Mouse (Mus musculus) monocyte, adult 5-6 weeks (primary cell): Measurements from ENCODE around the gene Cblc. TPM values are rescaled to one million over a fixed set of nuclear protein-coding genes. Genes with fewer than 3 reads are reported as not detected.

Source experiments
- ATAC-seq: fragments of 153-309, 156-312 bp; replicated peaks from 2 replicates; pipeline ENCODE4 v1.8.0; 2017; ENCODE audit warnings: mild to moderate bottlenecking; ENCODE audit not compliant: low TSS enrichment, insufficient number of reproducible peaks, severe bottlenecking, poor library complexity, low FRiP score
- total RNA-seq: library from RNA; stranded (forward); fragments of 200-1000, 200-491, 200-594 nt; gene quantifications from 3 replicates; pipeline ENCODE4 v1.2.3, GENCODE M21; 2017

The Cblc gene
- total RNA-seq = not detected in 3 replicates

- ATAC-seq = peak; percentile 89
Observed at GRCm38 (mm10) chr7:19796697-19797588, at the start of gene Cblc. TSS of gene Cblc (minus strand) at chr7:19796809.

- ATAC-seq = peak; percentile 44; the same call in 1 of the 2 replicates
Observed at GRCm38 (mm10) chr7:19844521-19845171, 48.0 kb upstream of the Cblc start.

GRCm38 (mm10) chr7:19843561-19843960, 47.0 kb upstream of the Cblc start:
- ATAC-seq = peak; percentile 57

- no peak for ATAC-seq
Observed at GRCm38 (mm10) chr7:19842885-19843504, 46.4 kb upstream of the Cblc start.

GRCm38 (mm10) chr7:19841686-19842413, 45.2 kb upstream of the Cblc start:
- no peak for ATAC-seq

GRCm38 (mm10) chr7:19840936-19841335, 44.3 kb upstream of the Cblc start:
- no peak for ATAC-seq

GRCm38 (mm10) chr7:19840371-19840770, 43.8 kb upstream of the Cblc start:
- no peak for ATAC-seq

GRCm38 (mm10) chr7:19836843-19837242, 40.2 kb upstream of the Cblc start:
- no peak for ATAC-seq

- ATAC-seq = no peak
Observed at GRCm38 (mm10) chr7:19834055-19834454, 37.4 kb upstream of the Cblc start.

GRCm38 (mm10) chr7:19831837-19832236, 35.2 kb upstream of the Cblc start:
- ATAC-seq = peak; percentile 62

GRCm38 (mm10) chr7:19830682-19831156, 34.1 kb upstream of the Cblc start:
- ATAC-seq = peak; percentile 93

GRCm38 (mm10) chr7:19829694-19830093, 33.1 kb upstream of the Cblc start:
- no peak for ATAC-seq

- no peak for ATAC-seq
Observed at GRCm38 (mm10) chr7:19826756-19827155, 30.1 kb upstream of the Cblc start.

- peak; percentile 70 for ATAC-seq
Observed at GRCm38 (mm10) chr7:19824182-19824973, 27.8 kb upstream of the Cblc start.

GRCm38 (mm10) chr7:19823256-19824181, 26.9 kb upstream of the Cblc start:
- peak; percentile 77 for ATAC-seq

GRCm38 (mm10) chr7:19822604-19823058, 26.0 kb upstream of the Cblc start, which contains the start of gene Bcl3:
TSS of gene Bcl3 (minus strand) at chr7:19822770.
- peak; percentile 23 for ATAC-seq

- ATAC-seq = no peak
Observed at GRCm38 (mm10) chr7:19822193-19822592, 25.6 kb upstream of the Cblc start.
